Mouse (Mus musculus) lung, adult 2 months (tissue): Measurements from ENCODE around the gene Krt7.

ENCODE experiments used
- CTCF ChIP-seq: fragments of 200-500 bp; IDR thresholded peaks from 2 replicates; pipeline ENCODE4 v1.5.1; 2011; ENCODE audit warnings: mild to moderate bottlenecking, low read length, control low read depth; ENCODE audit not compliant: insufficient read depth
- POLR2A ChIP-seq: fragments of 200-500 bp; IDR thresholded peaks from 2 replicates; pipeline ENCODE4 v1.6.1; 2011; ENCODE audit warnings: low read depth, mild to moderate bottlenecking, control low read depth, low read length, borderline replicate concordance; ENCODE audit errors: extremely low read depth

- no peak for TF ChIP-seq CTCF
- TF ChIP-seq POLR2A, result no peak
Observed at GRCm38 (mm10) chr15:101414807-101415565, 4.1 kb downstream of the Krt7 start.
